Mouse (Mus musculus): ENCODE data around the gene Ctnnbip1. TPM values are rescaled to one million over a fixed set of nuclear protein-coding genes. Genes with fewer than 3 reads are reported as not detected.

Ctnnbip1 gene
- polyA plus RNA-seq (2017; shearing (Covaris generic)): 1 to 10 TPM; 3.1 to 4.5 TPM

GRCm38 (mm10) chr4:149517868-149518340 lies at the start of gene Ctnnbip1:
Ctnnbip1 (plus strand) TSS chr4:149518236.

GRCm38 (mm10) chr4:149477078-149477477 lies 41.0 kb upstream of the Ctnnbip1 start, which contains the start of gene Tmem274:
Tmem274 (plus strand) TSS chr4:149477378.

GRCm38 (mm10) chr4:149485053-149485824 lies 32.8 kb upstream of the Ctnnbip1 start, which contains the start of the genes Nmnat1 and Lzic:
Nmnat1 (minus strand) TSS chr4:149485202.
Lzic (plus strand) TSS chr4:149485229.

GRCm38 (mm10) chr4:149586044-149586782 lies 68.2 kb downstream of the Ctnnbip1 start, which contains the start of gene Clstn1:
Clstn1 (plus strand) TSS chr4:149586468.

Other genes with a start within 250 kb of the Ctnnbip1 start
- 10 to 100 TPM; 29.5 to 40.9 TPM for gene Kif1b, start 210.5 kb upstream of the Ctnnbip1 start, polyA plus RNA-seq (2017; shearing (Covaris generic))
- 10 to 100 TPM; 37.8 to 40.6 TPM for gene Ube4b, start 91.5 kb upstream of the Ctnnbip1 start, polyA plus RNA-seq (2017; shearing (Covaris generic))
- gene Rbp7, start 63.3 kb upstream of the Ctnnbip1 start, polyA plus RNA-seq (2017; shearing (Covaris generic)): 1 to 10 TPM in 1 of 2 experiments, not detected in 1; 1.0 TPM
- not detected for gene Tmem274, start 40.9 kb upstream of the Ctnnbip1 start, polyA plus RNA-seq (2017; shearing (Covaris generic))
- gene Nmnat1, start 33.0 kb upstream of the Ctnnbip1 start, polyA plus RNA-seq (2017; shearing (Covaris generic)): 1 to 10 TPM; 3.5 to 7.5 TPM
- 10 to 100 TPM; 31.3 to 33.8 TPM for gene Lzic, start 33.0 kb upstream of the Ctnnbip1 start, polyA plus RNA-seq (2017; shearing (Covaris generic))
- 10 to 100 TPM; 18.0 to 40.2 TPM for gene Clstn1, start 68.2 kb downstream of the Ctnnbip1 start, polyA plus RNA-seq (2017; shearing (Covaris generic))
- 100 to 1,000 TPM; 228 to 339 TPM for gene Pik3cd, start 184.3 kb downstream of the Ctnnbip1 start, polyA plus RNA-seq (2017; shearing (Covaris generic))
- 10 to 100 TPM; 20.0 to 28.8 TPM for gene Tmem201, start 219.8 kb downstream of the Ctnnbip1 start, polyA plus RNA-seq (2017; shearing (Covaris generic))

All from inflammation-experienced regulatory T-cells (primary cell).